Mouse (Mus musculus): ENCODE measurements at regions not wholly inside any gene's neighbourhood (a gene's known extent, or its start where the extent isn't known, plus 50 kb on each side); places are given as distances from the start of the nearest gene placed in this dataset.

DNA sequence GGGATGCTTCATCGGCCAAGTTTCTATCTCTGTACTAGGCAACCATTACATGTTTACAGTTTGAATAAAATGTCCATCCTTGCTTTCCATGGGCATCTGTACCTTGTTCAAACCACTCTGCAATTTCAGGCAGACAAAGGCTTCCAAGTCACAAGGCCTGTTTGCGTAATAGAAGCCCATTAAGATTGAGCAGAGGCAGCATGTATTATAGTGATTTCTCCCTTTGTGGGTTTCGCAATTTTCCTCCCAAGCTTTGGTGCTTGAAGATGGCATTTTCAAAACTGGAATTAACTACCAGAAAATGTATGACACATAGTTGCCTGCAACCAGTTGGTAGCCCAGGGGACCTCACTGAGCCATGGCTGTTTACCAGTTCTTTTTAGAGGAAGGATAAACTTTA lies 158.9 kb upstream of the Pkn2 start:
- no peak for TF ChIP-seq CTCF (conservative IDR thresholded peaks at IDR 0.05)
- no peak overlapping the region for H3K4me3 ChIP-seq
- DNase-seq (ENCODE audit: low spot score in 2 of 2): no peak
- no peak overlapping the region for H3K27ac ChIP-seq

DNA sequence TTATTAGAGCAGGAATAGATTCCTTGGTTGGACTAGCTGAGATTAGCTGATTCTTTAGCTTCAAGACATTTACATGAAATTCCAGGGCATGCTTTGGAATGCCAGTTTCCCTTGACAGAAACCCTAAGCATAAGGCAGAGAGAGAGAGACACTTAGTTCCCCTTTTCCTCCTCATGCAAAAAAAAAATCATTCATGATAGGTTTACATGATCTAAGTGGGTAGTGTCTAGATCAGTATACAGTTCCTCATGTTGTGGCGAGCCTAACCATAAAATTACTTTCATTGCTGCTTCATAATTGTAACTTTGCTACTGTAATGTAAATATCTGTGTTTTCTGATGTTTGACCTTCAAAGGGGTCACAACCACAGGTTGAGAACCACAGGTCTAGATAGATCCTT lies 154.3 kb upstream of the Pkn2 start:
- no peak overlapping the region for H3K27ac ChIP-seq
- no peak overlapping the region for H3K4me3 ChIP-seq
- no peak for DNase-seq (ENCODE audit: low spot score in 2 of 2)
- no peak for TF ChIP-seq CTCF (conservative IDR thresholded peaks at IDR 0.05)

DNA sequence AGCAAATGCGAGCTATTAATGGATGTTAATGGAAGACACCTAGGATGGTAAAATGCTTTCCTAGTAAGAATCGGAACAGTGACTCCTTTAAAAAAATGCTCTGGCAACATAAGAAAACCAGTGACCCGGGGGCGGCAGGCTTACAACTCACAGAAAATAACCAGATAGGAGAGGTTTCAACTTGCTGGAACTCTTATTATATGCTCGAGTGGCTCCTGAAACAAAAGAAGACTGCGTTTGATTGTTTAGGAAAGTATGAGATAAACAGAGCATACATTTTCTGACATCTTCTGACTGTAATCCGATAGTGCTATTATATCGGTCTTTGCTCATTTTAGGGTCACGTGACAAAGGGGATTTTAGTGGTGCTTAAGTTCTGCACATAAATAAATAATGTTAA lies 152.8 kb upstream of the Pkn2 start:
- no peak overlapping the region for H3K4me3 ChIP-seq
- TF ChIP-seq CTCF (conservative IDR thresholded peaks at IDR 0.05): no peak
- no peak overlapping the region for H3K27ac ChIP-seq
- DNase-seq (ENCODE audit: low spot score in 2 of 2): no peak

DNA sequence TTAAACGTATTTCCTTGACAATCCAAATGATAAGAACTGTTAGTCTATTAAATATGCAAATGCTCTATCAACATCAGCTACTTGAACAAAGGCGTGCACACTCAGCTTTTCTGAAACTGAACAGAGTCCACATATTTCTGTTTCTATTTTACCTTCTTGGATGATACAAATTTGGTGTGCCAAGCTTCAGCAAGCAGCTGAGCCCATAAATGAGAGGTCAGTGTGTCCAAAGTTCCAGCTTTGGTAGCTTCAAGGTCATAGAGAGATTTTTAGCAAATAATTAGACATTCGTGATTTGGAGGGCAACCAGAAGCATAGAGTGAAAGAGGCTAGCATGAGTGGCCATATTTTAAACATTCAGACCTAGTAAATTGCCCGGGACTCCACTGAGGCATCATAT lies 140.7 kb upstream of the Pkn2 start:
- H3K27ac ChIP-seq: no peak overlapping the region
- no peak for TF ChIP-seq CTCF (conservative IDR thresholded peaks at IDR 0.05)
- H3K4me3 ChIP-seq: no peak overlapping the region
- DNase-seq (ENCODE audit: low spot score in 2 of 2): no peak

DNA sequence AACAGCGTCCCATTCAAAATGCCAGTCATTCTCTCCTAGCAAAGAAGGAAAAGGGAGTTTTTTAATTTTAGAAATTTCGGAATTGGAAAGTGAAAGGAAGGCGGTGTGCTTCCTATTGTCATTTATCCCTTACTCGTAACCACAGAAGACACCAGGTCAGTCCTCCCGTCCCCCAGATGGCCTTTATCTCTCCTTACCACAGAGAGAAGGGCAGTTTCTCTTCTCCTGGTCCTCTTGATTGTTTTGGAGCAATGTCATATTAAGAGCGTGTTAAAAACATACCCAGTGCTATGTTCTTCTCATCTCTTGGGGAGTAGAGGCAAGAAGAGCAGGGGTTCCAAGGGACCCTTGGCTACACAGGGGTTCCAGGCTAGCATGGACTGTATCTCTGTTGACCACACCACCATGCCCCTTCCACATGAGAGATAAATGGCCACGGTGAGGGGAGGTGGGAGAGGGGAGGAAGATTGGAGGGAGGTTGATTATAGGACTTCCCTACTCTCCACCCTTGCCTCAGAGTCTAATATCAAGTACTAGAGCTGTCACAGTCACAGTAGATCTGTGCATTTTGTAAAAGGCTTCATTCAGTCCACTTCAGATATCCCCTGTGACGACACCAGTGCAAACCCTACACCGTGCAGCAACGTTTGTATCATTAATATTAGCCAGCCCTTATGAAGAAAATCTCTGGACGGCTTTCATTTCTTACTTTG lies 139.5 kb upstream of the Pkn2 start:
- Histone ChIP-seq H3K27ac (no peak overlapping the region), H3K4me3 (no peak overlapping the region)
- DNase-seq (ENCODE audit: low spot score in 2 of 2): no peak
- TF ChIP-seq CTCF (conservative IDR thresholded peaks at IDR 0.05): no peak

DNA sequence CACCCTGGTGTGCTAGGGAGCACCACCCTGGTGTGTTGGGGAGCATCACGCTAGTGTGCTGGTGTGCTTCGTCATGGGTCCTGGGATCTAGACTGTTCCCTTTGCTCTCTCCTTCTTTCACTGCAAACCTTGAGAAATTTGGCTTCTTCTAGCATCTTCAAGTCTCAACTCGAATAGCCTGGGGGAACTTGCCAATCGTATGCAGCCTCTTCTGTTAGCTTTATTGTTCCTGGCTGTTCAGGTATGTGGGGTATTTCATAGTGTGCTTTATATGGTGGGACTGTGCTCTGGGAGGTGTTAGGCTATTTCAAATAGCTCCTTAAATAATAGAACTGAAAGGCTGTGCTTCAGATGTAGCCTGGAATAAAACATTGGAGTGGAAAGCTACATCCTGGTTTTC lies 135.7 kb upstream of the Pkn2 start:
- no peak for TF ChIP-seq CTCF (conservative IDR thresholded peaks at IDR 0.05)
- no peak for DNase-seq (ENCODE audit: low spot score in 2 of 2)
- no peak overlapping the region for H3K4me3 ChIP-seq
- H3K27ac ChIP-seq: no peak overlapping the region

DNA sequence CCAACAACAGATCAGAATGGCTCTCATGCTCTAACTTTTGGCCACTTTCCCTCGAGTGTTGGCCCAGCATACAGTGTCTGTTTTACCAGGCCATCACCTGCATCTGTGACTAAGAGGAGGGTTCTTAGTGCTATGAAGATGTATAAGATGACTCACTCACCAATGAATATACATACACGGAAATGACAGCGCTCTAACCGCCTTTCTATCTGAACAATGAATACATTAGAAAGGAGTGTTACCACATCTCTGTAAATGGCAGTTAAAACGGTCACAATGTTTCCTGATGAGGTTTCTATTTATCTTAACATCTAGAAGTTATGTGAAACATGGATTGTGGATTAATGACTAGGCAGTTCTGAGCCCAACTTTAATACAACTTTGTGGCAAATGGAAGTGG lies 135.0 kb upstream of the Pkn2 start:
- DNase-seq (ENCODE audit: low spot score in 2 of 2): no peak
- Histone ChIP-seq H3K27ac (no peak overlapping the region), H3K4me3 (no peak overlapping the region)
- no peak for TF ChIP-seq CTCF (conservative IDR thresholded peaks at IDR 0.05)

DNA sequence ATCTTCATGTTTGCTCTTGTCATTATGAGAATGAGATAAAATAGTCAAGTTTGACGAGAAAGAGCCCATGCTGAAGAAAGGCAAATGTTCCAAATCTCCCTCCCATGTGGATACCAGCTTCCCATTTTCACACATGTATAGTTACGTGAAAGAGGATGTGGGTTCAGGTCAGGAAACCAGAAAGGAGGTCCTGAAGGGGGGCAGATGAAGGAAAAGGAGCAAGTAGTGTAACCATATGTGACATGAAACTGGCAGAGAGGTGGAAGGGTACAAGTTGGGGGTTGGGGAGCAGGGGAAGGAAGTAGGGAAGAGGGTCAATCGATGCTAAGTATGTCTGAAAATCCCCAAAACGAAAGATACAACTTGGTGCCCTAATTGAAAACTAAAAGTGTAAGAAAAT lies 132.6 kb upstream of the Pkn2 start:
- H3K27ac ChIP-seq: no peak overlapping the region
- no peak for DNase-seq (ENCODE audit: low spot score in 2 of 2)
- no peak overlapping the region for H3K4me3 ChIP-seq
- TF ChIP-seq CTCF (conservative IDR thresholded peaks at IDR 0.05): no peak

DNA sequence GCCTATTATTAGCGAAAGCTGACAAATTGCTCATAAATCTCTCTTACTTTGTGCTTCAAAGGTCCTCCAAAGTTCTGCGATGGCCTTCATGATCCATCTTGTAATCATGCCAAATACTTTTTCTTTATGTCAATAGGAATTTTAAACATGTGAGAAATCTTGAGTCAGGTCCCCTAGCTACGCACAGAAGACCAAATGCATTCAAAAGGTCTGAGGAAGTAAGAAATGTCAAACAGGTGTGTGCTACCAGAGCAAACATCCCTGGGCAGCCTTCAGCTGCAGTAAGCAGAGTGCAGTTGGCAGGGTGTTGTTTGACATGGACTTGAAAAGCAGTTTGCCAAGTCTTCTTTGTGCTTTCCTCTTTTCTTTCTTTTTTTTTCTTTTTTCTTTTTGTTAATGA lies 125.2 kb upstream of the Pkn2 start:
- DNase-seq (ENCODE audit: low spot score in 2 of 2): no peak
- H3K4me3 ChIP-seq: no peak overlapping the region
- TF ChIP-seq CTCF (conservative IDR thresholded peaks at IDR 0.05): no peak
- no peak overlapping the region for H3K27ac ChIP-seq

DNA sequence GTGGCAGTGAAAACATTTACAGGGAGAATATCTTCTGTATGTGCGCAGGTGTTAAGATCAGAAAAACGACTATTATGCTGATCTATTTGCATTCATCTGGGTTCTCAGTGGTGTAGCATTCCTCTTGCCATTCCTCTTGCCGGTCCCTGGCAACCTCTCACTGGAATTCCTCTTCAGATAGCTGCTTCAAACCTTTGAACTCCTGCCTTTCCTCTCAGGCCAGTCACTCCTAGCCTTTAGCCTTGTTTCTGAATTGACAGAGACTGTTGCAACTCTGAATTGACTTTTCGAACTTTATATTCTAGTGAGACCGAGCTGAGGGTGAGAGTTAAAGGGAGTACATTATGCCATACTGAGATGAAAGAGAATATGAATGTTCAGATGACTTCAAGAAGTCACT lies 120.1 kb upstream of the Pkn2 start:
- Histone ChIP-seq H3K4me3 (no peak overlapping the region), H3K27ac (no peak overlapping the region)
- no peak for TF ChIP-seq CTCF (conservative IDR thresholded peaks at IDR 0.05)
- DNase-seq (ENCODE audit: low spot score in 2 of 2): no peak

DNA sequence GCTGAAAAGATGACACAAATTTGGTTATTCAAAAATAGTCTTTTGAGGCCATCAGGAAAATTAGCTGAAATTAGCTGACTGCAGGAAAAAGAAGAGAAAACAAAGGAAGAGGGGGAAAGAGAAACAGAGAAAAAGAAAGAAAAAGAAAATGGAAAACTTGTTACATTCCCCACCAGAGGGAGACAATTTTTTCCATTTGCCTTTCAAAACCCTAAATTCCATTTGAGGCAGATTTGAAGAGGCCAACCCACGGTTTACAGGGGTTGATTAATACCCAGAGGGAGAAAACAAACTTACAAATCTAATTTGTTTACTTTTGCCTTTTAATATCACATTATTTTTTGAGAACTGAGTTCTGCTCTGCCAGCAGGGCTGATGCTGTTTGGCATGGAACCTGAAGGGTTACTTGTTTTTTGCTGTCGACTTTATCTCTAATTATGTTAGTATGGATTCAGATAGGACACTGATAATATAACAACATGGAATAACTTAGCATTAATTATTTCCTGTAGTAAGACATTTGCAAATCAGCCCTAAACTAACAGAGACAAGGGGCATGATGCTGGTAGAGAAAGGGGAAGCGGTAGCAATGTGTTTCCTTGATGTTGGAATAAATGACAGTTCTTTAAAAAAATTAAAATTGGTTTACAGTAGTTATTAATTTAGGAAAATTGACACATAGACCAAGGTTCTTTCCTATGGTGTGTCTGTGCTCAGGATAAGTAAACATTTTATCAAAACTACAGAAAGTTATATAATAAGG lies 114.4 kb upstream of the Pkn2 start:
- peak; percentile 70 for TF ChIP-seq CTCF (conservative IDR thresholded peaks at IDR 0.05)
- no peak for DNase-seq (ENCODE audit: low spot score in 2 of 2)
- H3K27ac ChIP-seq: no peak overlapping the region

DNA sequence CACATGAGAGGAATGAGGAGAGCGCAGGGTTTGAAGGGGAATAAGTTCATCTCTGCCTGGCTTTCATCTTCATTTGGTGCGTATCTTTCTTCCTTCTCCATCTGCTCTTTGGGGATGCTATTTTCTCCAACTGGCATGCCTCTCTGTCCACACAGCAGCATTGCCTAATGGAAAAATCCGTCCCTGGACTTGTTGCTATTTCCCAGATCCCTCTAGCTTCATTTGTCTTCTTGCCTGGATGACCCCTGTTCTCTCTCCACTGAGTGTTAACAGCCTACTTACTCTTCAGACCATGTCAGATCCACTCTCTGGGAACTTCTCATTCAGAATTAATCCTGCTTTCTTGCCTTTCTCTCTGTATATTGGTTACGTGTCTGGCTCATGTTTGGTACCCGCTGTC lies 102.7 kb upstream of the Pkn2 start:
- TF ChIP-seq CTCF (conservative IDR thresholded peaks at IDR 0.05): no peak
- H3K4me3 ChIP-seq: no peak overlapping the region
- DNase-seq (ENCODE audit: low spot score in 2 of 2): no peak
- H3K27ac ChIP-seq: no peak overlapping the region

More for the DNA sequence above, 114.4 kb upstream of the Pkn2 start:
- H3K4me3 ChIP-seq: no peak overlapping the region

DNA sequence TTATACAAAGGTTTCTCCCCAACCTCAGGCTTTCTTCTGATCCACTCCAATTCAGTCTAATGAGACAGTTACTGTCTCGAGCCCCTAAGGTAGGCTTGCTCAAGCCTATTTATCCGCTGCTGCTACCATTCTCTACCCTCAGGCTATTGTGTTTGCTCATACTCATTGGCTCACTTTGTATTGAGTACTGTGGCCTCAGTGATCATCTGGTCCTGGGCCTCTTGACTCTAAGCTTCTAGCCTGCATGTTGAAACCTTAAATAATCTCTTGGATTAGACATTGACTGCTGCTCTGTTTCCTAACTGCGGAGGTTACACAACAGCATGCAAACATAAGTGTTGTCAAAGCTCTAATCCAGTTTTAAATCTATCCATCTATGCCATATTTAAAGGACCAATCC lies 99.4 kb upstream of the Pkn2 start:
- no peak for TF ChIP-seq CTCF (conservative IDR thresholded peaks at IDR 0.05)
- Histone ChIP-seq H3K4me3 (no peak overlapping the region), H3K27ac (no peak overlapping the region)
- no peak for DNase-seq (ENCODE audit: low spot score in 2 of 2)

DNA sequence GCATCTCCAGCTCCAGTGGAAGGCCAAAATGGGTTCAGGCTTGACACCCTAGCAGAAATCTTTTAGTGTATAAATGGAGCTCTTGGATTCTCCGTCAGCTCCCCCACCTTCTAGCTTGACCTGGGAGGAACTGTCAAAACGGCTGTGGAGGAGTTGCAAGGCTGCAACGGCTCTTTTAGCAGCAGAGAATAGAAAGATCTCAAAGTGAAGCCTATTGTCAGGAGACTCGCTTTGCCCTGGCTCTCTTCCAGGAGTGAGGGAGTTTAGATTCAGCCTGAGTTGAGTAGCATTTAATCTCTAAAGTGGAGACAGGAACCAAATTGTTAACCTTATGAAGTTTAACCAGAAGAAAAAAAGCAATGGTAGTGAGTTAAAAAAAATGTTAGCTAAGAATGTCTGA lies 97.4 kb upstream of the Pkn2 start:
- TF ChIP-seq CTCF (conservative IDR thresholded peaks at IDR 0.05): no peak
- no peak overlapping the region for H3K27ac ChIP-seq
- H3K4me3 ChIP-seq: no peak overlapping the region
- no peak for DNase-seq (ENCODE audit: low spot score in 2 of 2)
